Mouse (Mus musculus) midbrain, embryonic 13.5 days (tissue): ENCODE results near the gene Cdk2. TPM values are rescaled to one million over a fixed set of nuclear protein-coding genes. Genes with fewer than 3 reads are reported as not detected.

ENCODE experiments used
- ATAC-seq: fragments of 200-750 bp; cut with Nextera tagmentation; 2 replicates; pipeline ENCODE4 v1.8.0; 2017; ENCODE audit warnings: mild to moderate bottlenecking, moderate TSS enrichment, moderate library complexity
- H3K27ac ChIP-seq: fragments of 300-500 bp; sonication (generic); 2 replicates; pipeline ENCODE4 v1.5.1; 2015; ENCODE audit warnings: inconsistent platforms, mild to moderate bottlenecking, moderate library complexity
- H3K27me3 ChIP-seq: fragments of 300-500 bp; sonication (generic); 2 replicates; pipeline ENCODE4 v1.6.1; 2015; ENCODE audit warnings: mild to moderate bottlenecking, inconsistent platforms
- H3K36me3 ChIP-seq: fragments of 300-500 bp; sonication (generic); 2 replicates; pipeline ENCODE4 v1.6.1; 2015; ENCODE audit warnings: mild to moderate bottlenecking, inconsistent platforms
- H3K4me1 ChIP-seq: fragments of 300-500 bp; sonication (generic); replicated peaks from 2 replicates; pipeline ENCODE4 v1.6.1; 2015; ENCODE audit warnings: inconsistent platforms
- H3K4me2 ChIP-seq: fragments of 300-500 bp; sonication (generic); replicated peaks from 2 replicates; pipeline ENCODE4 v1.6.1; 2015; ENCODE audit warnings: moderate library complexity, mild to moderate bottlenecking, inconsistent platforms
- H3K4me3 ChIP-seq: fragments of 300-500 bp; sonication (generic); replicated peaks from 2 replicates; pipeline ENCODE4 v1.5.1; 2015; ENCODE audit warnings: mild to moderate bottlenecking, inconsistent platforms
- H3K9ac ChIP-seq: fragments of 300-500 bp; sonication (generic); replicated peaks from 2 replicates; pipeline ENCODE4 v1.6.1; 2015; ENCODE audit warnings: mild to moderate bottlenecking, inconsistent platforms
- H3K9me3 ChIP-seq: fragments of 300-500 bp; sonication (generic); 2 replicates; pipeline ENCODE4 v1.6.1; 2016; ENCODE audit warnings: mild to moderate bottlenecking, inconsistent platforms
- WGBS: fragments of 180-500 bp; shearing (Covaris S2); methylation state at CpG from one replicate; pipeline ENCODE4 v1.1.7; 2015; 5-methylcytosine and 5-hydroxymethylcytosine counted together
- polyA plus RNA-seq: library from polyadenylated mRNA; unstranded; fragments of >200 nt; fragmentation: Nextera tagmentation; extraction: Ambion mirVana; gene quantifications from 2 replicates; pipeline ENCODE4 v1.2.1, GENCODE M21; 2015

The Cdk2 gene
- polyA plus RNA-seq, 1 experiment from 2014 or later, result 36.2 TPM

DNA sequence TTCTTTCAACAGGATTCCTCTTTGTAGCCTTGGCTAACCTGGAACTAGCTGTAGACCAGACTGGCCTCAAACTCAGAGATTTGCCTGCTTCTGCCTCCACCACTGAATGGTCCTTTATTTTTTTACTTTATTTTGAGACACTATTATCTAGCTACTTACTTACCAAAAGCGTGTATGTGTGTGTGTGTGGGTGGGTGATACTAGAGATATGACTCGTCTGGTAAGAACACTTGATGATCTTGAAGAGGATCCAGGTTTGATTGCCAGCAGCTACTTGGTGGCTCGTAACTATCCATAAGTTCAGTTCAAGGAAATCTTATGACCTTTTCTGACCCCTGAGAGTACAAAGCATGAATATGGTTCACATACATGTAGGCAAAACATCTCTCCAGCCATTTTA, 39.5 kb downstream of the Cdk2 start:
- Histone ChIP-seq H3K4me2 (no peak overlapping the region), H3K9ac (no peak overlapping the region), H3K27ac (no peak overlapping the region), H3K4me1 (peaks cover 12% of the 10 kb centered on the region), H3K4me3 (no peak overlapping the region), H3K36me3 (no peaks in the 10 kb centered on the region), H3K9me3 (no peaks in the 10 kb centered on the region), H3K27me3 (no peaks in the 10 kb centered on the region)
- no peak for ATAC-seq
- 83% methylated on average over 3 of the region's 3 CpGs for WGBS

DNA sequence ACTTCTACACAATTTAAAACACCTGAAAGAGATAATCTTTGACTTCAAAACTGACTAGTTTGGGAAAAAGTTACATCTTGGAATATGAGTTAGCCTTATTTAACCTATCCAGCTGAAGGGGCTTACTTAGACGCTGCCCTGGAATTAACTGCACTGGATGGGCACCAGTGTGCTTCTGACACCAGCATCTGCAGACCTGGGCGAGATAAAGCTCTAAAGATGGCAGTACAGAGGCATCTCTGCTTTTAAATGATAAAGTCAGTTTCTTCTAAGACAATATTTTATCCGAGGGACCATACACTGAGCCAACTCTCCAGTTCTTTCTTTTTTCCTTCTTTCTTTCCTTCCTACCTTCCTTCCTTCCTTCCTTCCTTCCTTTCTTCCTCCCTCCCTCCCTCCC, 40.0 kb downstream of the Cdk2 start:
- Histone ChIP-seq H3K4me1 (peaks cover 12% of the 10 kb centered on the region), H3K9ac (no peak overlapping the region), H3K9me3 (no peaks in the 10 kb centered on the region), H3K27me3 (no peaks in the 10 kb centered on the region), H3K4me2 (no peak overlapping the region), H3K36me3 (no peaks in the 10 kb centered on the region), H3K27ac (no peak overlapping the region), H3K4me3 (no peak overlapping the region)
- whole genome bisulfite sequencing, result 67% methylated on average over 3 of the region's 3 CpGs
- ATAC-seq, result no peak

DNA sequence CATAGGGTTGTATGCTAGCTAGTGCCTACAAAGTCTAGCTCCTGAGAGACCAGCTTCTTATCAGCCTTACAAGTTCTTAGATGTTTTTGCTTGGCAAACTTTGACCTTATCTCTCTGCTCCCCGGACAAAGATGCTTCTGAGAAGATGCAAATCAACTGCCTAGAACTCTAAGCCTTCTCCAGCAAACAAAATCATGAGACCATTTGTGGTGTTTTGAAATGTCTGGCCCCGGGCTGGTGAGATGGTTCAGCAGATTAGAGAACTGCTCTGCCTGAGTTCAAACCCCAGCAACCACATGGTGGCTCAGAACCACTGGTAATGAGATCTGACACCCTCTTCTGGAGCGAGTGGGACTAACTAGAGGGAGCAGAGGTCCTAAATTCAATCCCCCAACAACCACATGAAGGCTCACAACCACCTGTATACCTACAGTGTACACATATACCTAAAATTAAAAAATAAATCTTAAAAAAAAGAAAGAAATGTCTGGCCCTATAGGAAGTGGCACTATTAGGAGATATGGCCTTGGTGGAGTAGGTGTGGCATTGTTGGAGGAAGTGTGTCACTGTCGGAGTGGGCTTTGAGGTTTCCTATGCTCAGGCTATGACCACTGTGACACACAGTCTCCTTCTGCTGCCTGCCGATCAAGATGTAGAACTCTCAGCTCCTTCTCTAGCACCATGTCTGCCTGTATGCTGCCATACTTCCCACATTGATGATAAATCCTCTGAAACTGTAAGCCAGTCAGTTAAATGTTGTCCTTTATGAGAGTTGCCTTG, 41.2 kb downstream of the Cdk2 start:
- no peak for ATAC-seq

DNA sequence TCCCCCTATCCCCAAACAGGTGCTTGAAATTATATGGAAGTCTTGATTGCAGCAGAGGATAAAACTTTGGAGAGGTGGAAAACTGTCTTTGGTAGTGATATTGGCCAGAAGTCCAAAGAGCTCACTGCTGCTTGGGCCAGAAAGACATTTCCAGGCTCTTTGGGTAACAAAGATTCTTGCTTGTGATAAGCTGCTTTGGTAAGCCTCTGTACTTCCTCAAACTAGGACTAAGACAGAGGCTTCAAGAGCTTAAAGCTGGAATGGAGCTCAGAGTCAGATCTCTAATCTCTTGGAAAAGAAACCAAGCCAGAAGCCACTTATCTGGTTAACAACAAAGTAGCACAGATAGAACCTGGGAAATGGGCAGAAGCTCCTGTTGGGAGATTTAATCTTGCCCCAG, 42.4 kb downstream of the Cdk2 start:
- no peak overlapping the region for H3K4me3 ChIP-seq
- no peaks in the 10 kb centered on the region for H3K36me3 ChIP-seq
- no peaks in the 10 kb centered on the region for H3K4me1 ChIP-seq
- no peaks in the 10 kb centered on the region for H3K9me3 ChIP-seq
- no peak for ATAC-seq
- no peak overlapping the region for H3K27ac ChIP-seq
- no peak overlapping the region for H3K9ac ChIP-seq
- no peak overlapping the region for H3K4me2 ChIP-seq
- H3K27me3 ChIP-seq, result no peaks in the 10 kb centered on the region

More for the DNA sequence above, 41.2 kb downstream of the Cdk2 start:
- Histone ChIP-seq H3K4me1 (peaks cover 9% of the 10 kb centered on the region), H3K27ac (no peak overlapping the region), H3K9me3 (no peaks in the 10 kb centered on the region), H3K4me3 (no peak overlapping the region), H3K9ac (no peak overlapping the region), H3K27me3 (no peaks in the 10 kb centered on the region), H3K4me2 (no peak overlapping the region), H3K36me3 (no peaks in the 10 kb centered on the region)
- WGBS, result 68% methylated on average over 5 of the region's 5 CpGs

DNA sequence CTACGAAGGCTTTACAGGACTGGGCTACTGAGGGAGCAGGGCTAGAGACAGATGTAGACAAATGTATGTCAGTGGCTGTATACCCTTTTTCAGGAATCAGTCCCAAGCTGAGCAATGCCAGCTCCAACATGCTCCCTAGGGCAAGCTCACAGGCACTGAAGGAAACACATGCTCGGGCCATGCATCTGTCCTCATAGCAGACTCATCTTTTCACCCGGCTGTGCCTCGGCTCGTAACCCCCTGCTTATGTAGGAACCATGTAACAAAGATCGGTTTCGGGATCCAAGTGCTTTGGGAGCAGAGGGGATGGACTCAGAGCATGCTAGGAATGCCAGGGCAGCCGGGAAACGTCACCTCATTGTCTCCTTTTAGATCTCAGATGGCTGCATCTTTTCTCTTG, 45.3 kb downstream of the Cdk2 start:
- Histone ChIP-seq H3K9me3 (no peaks in the 10 kb centered on the region), H3K27me3 (no peaks in the 10 kb centered on the region), H3K4me1 (no peaks in the 10 kb centered on the region), H3K4me3 (no peak overlapping the region), H3K4me2 (no peak overlapping the region), H3K27ac (no peak overlapping the region), H3K36me3 (no peaks in the 10 kb centered on the region), H3K9ac (no peak overlapping the region)
- WGBS, result 62% methylated on average over 9 of the region's 9 CpGs
- ATAC-seq, result no peak

DNA sequence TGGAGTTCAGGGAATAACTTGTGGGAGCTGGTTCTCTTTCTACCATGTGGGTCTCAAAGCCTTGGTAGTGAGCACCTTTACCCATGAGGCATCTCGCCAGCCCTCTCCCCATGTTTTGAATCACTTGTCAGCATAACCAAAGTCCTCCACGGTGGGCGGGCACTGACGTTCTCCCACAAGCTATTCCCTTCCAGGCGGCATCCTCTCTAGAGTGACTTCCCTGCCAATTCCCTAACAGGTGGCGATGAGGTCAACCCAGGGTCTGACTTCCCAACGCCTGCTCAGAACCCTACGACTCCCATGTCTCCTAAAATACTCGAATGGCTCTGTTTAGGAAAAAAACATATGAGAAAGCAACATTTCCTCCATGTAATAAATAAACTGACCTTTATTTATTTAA, 47.0 kb downstream of the Cdk2 start:
- Histone ChIP-seq H3K4me2 (no peak overlapping the region), H3K9ac (no peak overlapping the region), H3K36me3 (no peaks in the 10 kb centered on the region), H3K4me3 (no peak overlapping the region), H3K27me3 (no peaks in the 10 kb centered on the region), H3K9me3 (no peaks in the 10 kb centered on the region), H3K27ac (no peak overlapping the region), H3K4me1 (no peaks in the 10 kb centered on the region)
- ATAC-seq, result no peak
- WGBS, result 67% methylated on average over 9 of the region's 9 CpGs

DNA sequence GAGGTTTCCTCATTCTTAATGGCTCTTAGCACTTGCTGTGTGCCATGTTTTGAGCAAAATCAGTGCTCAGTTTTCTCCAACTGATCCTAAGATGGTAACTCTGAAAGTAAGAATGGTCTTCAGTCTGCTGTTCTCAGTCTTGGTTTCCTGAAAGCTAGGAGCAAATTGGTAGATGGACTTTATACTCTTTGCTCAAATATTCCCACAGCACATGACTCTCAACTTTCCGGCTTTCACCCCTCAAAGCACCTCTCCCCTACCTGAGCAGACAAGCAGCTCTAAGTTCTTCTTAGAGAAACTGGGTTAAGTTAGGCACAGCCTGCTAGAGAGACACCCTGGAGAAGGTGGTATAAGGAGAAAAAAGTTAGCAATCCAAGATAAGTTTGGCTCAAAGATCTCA, 48.1 kb downstream of the Cdk2 start:
- Histone ChIP-seq H3K27me3 (no peaks in the 10 kb centered on the region), H3K4me2 (no peak overlapping the region), H3K27ac (no peak overlapping the region), H3K4me3 (no peak overlapping the region), H3K9ac (no peak overlapping the region), H3K9me3 (no peaks in the 10 kb centered on the region), H3K36me3 (no peaks in the 10 kb centered on the region), H3K4me1 (no peaks in the 10 kb centered on the region)
- WGBS, result 89% methylated on average over 1 of the region's 1 CpGs
- no peak for ATAC-seq

DNA sequence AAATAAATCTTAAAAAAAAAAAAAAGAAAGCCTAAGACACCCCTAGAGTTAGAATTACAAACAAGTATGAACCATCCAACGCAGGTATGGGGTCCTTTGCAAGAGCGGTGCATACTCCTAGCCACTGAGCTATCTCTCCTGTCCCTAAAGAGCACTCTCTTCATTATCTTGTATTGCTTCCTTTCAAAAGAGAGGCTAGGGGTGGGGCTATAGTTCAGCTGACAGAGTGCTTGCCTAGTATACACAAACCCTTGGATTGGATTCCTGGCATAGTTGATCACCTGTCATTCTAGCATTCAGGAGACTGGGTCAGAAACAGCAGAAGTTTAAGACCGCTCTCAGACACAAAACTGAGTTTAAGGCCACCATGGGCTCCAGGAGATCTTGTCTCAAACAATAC, 49.6 kb downstream of the Cdk2 start:
- Histone ChIP-seq H3K27ac (no peak overlapping the region), H3K27me3 (no peaks in the 10 kb centered on the region), H3K36me3 (no peaks in the 10 kb centered on the region), H3K4me1 (no peaks in the 10 kb centered on the region), H3K4me3 (no peak overlapping the region), H3K9ac (no peak overlapping the region), H3K9me3 (no peaks in the 10 kb centered on the region), H3K4me2 (no peak overlapping the region)
- no peak for ATAC-seq
- 89% methylated on average over 3 of the region's 3 CpGs for WGBS

DNA sequence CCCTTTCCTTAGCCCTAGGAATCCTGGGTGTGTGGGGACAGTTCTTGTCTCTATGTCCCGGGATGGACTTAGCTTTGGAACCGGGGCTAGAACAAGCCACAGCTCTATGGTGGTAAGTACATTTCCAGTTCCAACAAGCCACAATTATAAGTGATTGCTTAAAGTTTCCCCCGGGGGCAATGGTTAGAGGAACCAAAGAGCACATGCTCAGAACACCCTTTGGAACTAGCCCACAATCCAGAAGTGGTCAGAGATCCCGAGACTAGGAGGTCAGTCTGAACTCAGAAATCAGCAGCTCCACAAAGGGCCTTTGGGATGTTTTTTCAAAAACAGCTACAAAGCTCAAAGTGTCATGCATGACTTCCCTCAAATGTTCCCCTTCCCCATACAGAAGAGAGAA, 51.0 kb downstream of the Cdk2 start:
- H3K9ac ChIP-seq, result no peak overlapping the region
- H3K27me3 ChIP-seq, result no peaks in the 10 kb centered on the region
- H3K4me2 ChIP-seq, result no peak overlapping the region
- no peaks in the 10 kb centered on the region for H3K36me3 ChIP-seq
- H3K4me3 ChIP-seq, result no peak overlapping the region
- H3K4me1 ChIP-seq, result no peaks in the 10 kb centered on the region
- no peak overlapping the region for H3K27ac ChIP-seq
- H3K9me3 ChIP-seq, result no peaks in the 10 kb centered on the region
- WGBS, result 72% methylated on average over 4 of the region's 4 CpGs
- ATAC-seq, result no peak

Other genes with a start within 250 kb of the Cdk2 start
- 200 and 212 TPM in 2 replicates for gene Smarcc2, start 245.8 kb downstream of the Cdk2 start, polyA plus RNA-seq
- gene Myl6, start 210.9 kb downstream of the Cdk2 start, polyA plus RNA-seq, result 836 and 885 TPM in 2 replicates
- gene Myl6b, start 206.3 kb downstream of the Cdk2 start, polyA plus RNA-seq, result 3.4 and 4.3 TPM in 2 replicates
- gene Esyt1, start 179.2 kb downstream of the Cdk2 start, polyA plus RNA-seq, result 11.6 and 13.7 TPM in 2 replicates
- 23.3 and 24.2 TPM in 2 replicates for gene Zc3h10, start 157.3 kb downstream of the Cdk2 start, polyA plus RNA-seq
- gene Rpl41, start 155.7 kb downstream of the Cdk2 start, polyA plus RNA-seq, result 2,545 and 2,595 TPM in 2 replicates
- 139 TPM in 2 replicates for gene Pa2g4, start 139.0 kb downstream of the Cdk2 start, polyA plus RNA-seq
- 0.13 and 0.19 TPM in 2 replicates for gene Erbb3, start 115.4 kb downstream of the Cdk2 start, polyA plus RNA-seq
- 461 and 477 TPM in 2 replicates for gene Rps26, start 78.3 kb downstream of the Cdk2 start, polyA plus RNA-seq
- gene Ikzf4, start 59.0 kb downstream of the Cdk2 start, polyA plus RNA-seq, result 16.5 and 17.0 TPM in 2 replicates
- 13.0 and 13.7 TPM in 2 replicates for gene Suox, start 31.0 kb downstream of the Cdk2 start, polyA plus RNA-seq
- gene Rab5b, start 8.8 kb downstream of the Cdk2 start, polyA plus RNA-seq, result 106 and 107 TPM in 2 replicates
- gene Pmel, start 836 bp downstream of the Cdk2 start, polyA plus RNA-seq, result 0.09 and 0.15 TPM in 2 replicates
- gene Dgka, start 39.8 kb upstream of the Cdk2 start, polyA plus RNA-seq, result 5.0 TPM in 2 replicates
- gene Pym1, start 42.9 kb upstream of the Cdk2 start, polyA plus RNA-seq, result 50.6 and 51.8 TPM in 2 replicates
- 0.32 and 0.48 TPM in 2 replicates for gene Mmp19, start 85.9 kb upstream of the Cdk2 start, polyA plus RNA-seq
- gene Dnajc14, start 99.0 kb upstream of the Cdk2 start, polyA plus RNA-seq, result 54.1 and 56.3 TPM in 2 replicates
- gene Tmem198b, start 99.3 kb upstream of the Cdk2 start, polyA plus RNA-seq, result 17.4 and 17.5 TPM in 2 replicates
- 203 and 209 TPM in 2 replicates for gene Sarnp, start 112.3 kb upstream of the Cdk2 start, polyA plus RNA-seq
- gene Ormdl2, start 116.6 kb upstream of the Cdk2 start, polyA plus RNA-seq, result 29.3 and 31.3 TPM in 2 replicates
- 11.2 and 11.7 TPM in 2 replicates for gene Gdf11, start 186.7 kb upstream of the Cdk2 start, polyA plus RNA-seq
- 127 and 141 TPM in 2 replicates for gene Cd63, start 196.0 kb upstream of the Cdk2 start, polyA plus RNA-seq
- gene Rdh5, start 217.9 kb upstream of the Cdk2 start, polyA plus RNA-seq, result 14.8 and 20.9 TPM in 2 replicates
- 266 and 289 TPM in 2 replicates for gene Bloc1s1, start 219.0 kb upstream of the Cdk2 start, polyA plus RNA-seq
- gene Itga7, start 228.8 kb upstream of the Cdk2 start, polyA plus RNA-seq, result 1.7 and 2.5 TPM in 2 replicates